Comparison of ENCODE assay signal across 31 mouse cellular contexts in the genomic region with DNA sequence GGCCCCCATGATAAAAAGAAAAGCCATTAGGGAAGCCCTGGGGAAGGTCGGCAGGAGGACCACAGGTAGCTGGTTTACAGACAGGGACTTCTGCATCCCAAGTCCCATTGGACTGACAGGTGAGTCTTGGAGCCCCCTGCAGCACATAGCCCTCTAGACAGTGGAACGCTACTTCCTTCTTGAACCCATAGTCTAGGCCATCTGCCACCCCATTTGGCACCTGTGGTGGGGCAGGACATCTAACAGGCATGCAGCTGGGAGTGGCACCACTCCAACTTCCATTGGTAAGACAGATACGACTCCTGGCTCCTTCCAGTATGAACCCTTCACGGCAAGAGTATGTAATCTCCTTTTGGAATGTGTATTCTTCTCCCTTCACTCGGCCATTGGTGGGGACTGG. TPM values are rescaled to one million over a fixed set of nuclear protein-coding genes. Genes with fewer than 3 reads are reported as not detected.
DNase-seq lines count a peak whose midpoint lies in the region; ATAC-seq lines count a peak whose summit lies in the region.
"Had no signal": no experiment of that assay in that cellular context is flagged by ENCODE, and none has a peak within 500 bp of the region (broad histone marks: within the 10 kb centered on the region; RNA-seq: fewer than 3 reads in every experiment).

No protein-coding gene starts in this region.

- 0 out of 2 replicates have a peak, but pooled peaks cover 8% of the 10 kb centered on the region for H3K9me3 ChIP-seq in hindbrain, embryonic 13.5 days
- H3K9me3 ChIP-seq: forebrain, embryonic 10.5 days; forebrain, embryonic 13.5 days; heart, embryonic 10.5 days; heart, embryonic 13.5 days; hindbrain, embryonic 15.5 days had no signal

- no peak overlapping the region for H3K9ac ChIP-seq in hindbrain, embryonic 13.5 days
- H3K9ac ChIP-seq: forebrain, embryonic 13.5 days; heart, embryonic 13.5 days; hindbrain, embryonic 15.5 days had no signal

- H3K36me3 ChIP-seq in hindbrain, embryonic 13.5 days, result no peaks in the 10 kb centered on the region
- H3K36me3 ChIP-seq: forebrain, embryonic 10.5 days; hindbrain, embryonic 15.5 days had no signal

- H3K27me3 ChIP-seq in hindbrain, embryonic 13.5 days, result no peaks in the 10 kb centered on the region
- H3K27me3 ChIP-seq: forebrain, embryonic 13.5 days; heart, embryonic 13.5 days; hindbrain, embryonic 15.5 days had no signal

- no peak overlapping the region for H3K4me3 ChIP-seq in hindbrain, embryonic 13.5 days
- H3K4me3 ChIP-seq: forebrain, embryonic 10.5 days; forebrain, embryonic 13.5 days; heart, adult 2 months; heart, embryonic 10.5 days; heart, embryonic 13.5 days; hindbrain, embryonic 15.5 days had no signal

- DNase-seq in cerebellum, adult 11 months, result peak; percentile 26
- DNase-seq in cerebellum, postnatal 4 days (ENCODE audit: low spot score in 2 of 2), result no peak
- DNase-seq in brain, adult 2 months (ENCODE audit: low read depth, low spot score), result peak; percentile 39
- DNase-seq in cerebellum, adult 8-10 months, result peak; percentile 19
- peak; percentile 17 to 43 for DNase-seq in cerebellum, postnatal 10 days
- no peak for DNase-seq in thymus, postnatal 4 days
- no peak for DNase-seq in thymus, postnatal 25 days
- DNase-seq: adrenal gland, adult 8-10 months; adrenal gland, postnatal 25 days; embryo, embryonic 11 days; gastrocnemius, postnatal 10 days; gastrocnemius, postnatal 36 days; heart, adult 2 months; heart, postnatal 14 days; heart, postnatal 4 days; kidney, adult 2 months had no signal

- no peak overlapping the region for H3K27ac ChIP-seq in hindbrain, embryonic 13.5 days
- H3K27ac ChIP-seq: forebrain, embryonic 10.5 days; forebrain, embryonic 13.5 days; heart, adult 2 months; heart, embryonic 10.5 days; heart, embryonic 13.5 days; hindbrain, embryonic 15.5 days had no signal

- no peaks in the 10 kb centered on the region for H3K4me1 ChIP-seq in hindbrain, embryonic 13.5 days (replicated peaks)
- H3K4me1 ChIP-seq: forebrain, embryonic 10.5 days; forebrain, embryonic 13.5 days; heart, embryonic 10.5 days; heart, embryonic 13.5 days; hindbrain, embryonic 15.5 days had no signal

- H3K4me2 ChIP-seq in hindbrain, embryonic 13.5 days, result no peak overlapping the region
- H3K4me2 ChIP-seq: forebrain, embryonic 13.5 days; heart, embryonic 13.5 days; hindbrain, embryonic 15.5 days had no signal

- WGBS in hindbrain, embryonic 13.5 days, result 90% methylated on average over 5 of the region's 5 CpGs

- no peak for ATAC-seq in hindbrain, embryonic 13.5 days (ENCODE audit: low FRiP score)
- ATAC-seq: activated CD4-positive, CD25-positive, alpha-beta regulatory T cell, adult 4 months; forebrain, embryonic 13.5 days; forebrain, embryonic 16.5 days; intestine, postnatal 0 days had no signal

RNA-seq across cellular contexts. Expression of gene Txndc8, which starts 60.0 kb away (rescaled TPM):
- polyA plus RNA-seq in hindbrain, embryonic 13.5 days (2015; fragmentation: Nextera tagmentation; extraction: Ambion mirVana), result not detected in 2 replicates
- polyA plus RNA-seq: activated CD4-positive, CD25-positive, alpha-beta regulatory T cell, adult 4 months; cortical plate, adult 2 months; embryonic facial prominence, embryonic 11.5 days; embryonic facial prominence, embryonic 14.5 days; forebrain, embryonic 10.5 days; forebrain, embryonic 13.5 days; forebrain, embryonic 16.5 days; heart, adult 2 months; heart, embryonic 10.5 days; heart, embryonic 13.5 days; heart, embryonic 16.5 days; hindbrain, embryonic 11.5 days; hindbrain, embryonic 15.5 days; intestine, embryonic 14.5 days; intestine, postnatal 0 days; kidney, adult 2 months had no signal

Comparison
In these comparisons a context has a peak if more than half of its experiments do, and no peak if none do; other contexts are left out.
1. DNase-seq: peak in cerebellum, adult 11 months (single experiment), brain, adult 2 months (single experiment), cerebellum, adult 8-10 months (single experiment) and cerebellum, postnatal 10 days (2 of 2); none in cerebellum, postnatal 4 days (0 of 2), thymus, postnatal 4 days (single experiment) and thymus, postnatal 25 days (single experiment).